Mouse (Mus musculus): ENCODE measurements around the gene Eif5a. TPM values are rescaled to one million over a fixed set of nuclear protein-coding genes. Genes with fewer than 3 reads are reported as not detected.

The Eif5a gene
- polyA plus RNA-seq, 1 experiment from 2014 or later = 914 TPM

GRCm38 (mm10) chr11:69948066-69948762 lies 26.5 kb upstream of the Eif5a start, which contains the start of gene Slc2a4:
Slc2a4 (minus strand) TSS chr11:69948188.
- ATAC-seq = peak; percentile 91
- peak; percentile 97 for DNase-seq
- TF ChIP-seq CTCF (IDR thresholded peaks at IDR 0.05; ENCODE audit: low read depth) (no peak), EP300 (IDR thresholded peaks at IDR 0.05; ENCODE audit: low read depth) (no peak)
- H3K36me3 ChIP-seq (replicated peaks; ENCODE audit: insufficient read depth, low read length) = peaks cover 10% of the 10 kb centered on the region
- peaks cover 21% of the 10 kb centered on the region for H3K4me1 ChIP-seq (ENCODE audit: insufficient read depth)
- no peaks in the 10 kb centered on the region for H3K9me3 ChIP-seq (ENCODE audit: low read length)
- H3K9ac ChIP-seq (replicated peaks) = peak within 1 kb of the TSS; percentile 78
- peak within 1 kb of the TSS; percentile 73 for H3K4me3 ChIP-seq (ENCODE audit: low read depth, low read length)
- H3K4me2 ChIP-seq (ENCODE audit: low read depth, low read length) = peak within 1 kb of the TSS; percentile 93
- H3K27me3 ChIP-seq (ENCODE audit: insufficient read depth, low read length) = peaks cover 30% of the 10 kb centered on the region; the same call in 1 of the 2 replicates
- H3K27ac ChIP-seq (ENCODE audit: low read depth) = peak within 1 kb of the TSS; percentile 85
- whole genome bisulfite sequencing (ENCODE audit: insufficient replicate concordance) = 1% methylated on average over 34 of the region's 34 CpGs

- H3K4me3 ChIP-seq (ENCODE audit: low read depth, low read length) = peak overlapping the region; percentile 73
- H3K36me3 ChIP-seq (replicated peaks; ENCODE audit: insufficient read depth, low read length) = peaks cover 10% of the 10 kb centered on the region
- peak overlapping the region; percentile 85 for H3K27ac ChIP-seq (ENCODE audit: low read depth)
- WGBS (ENCODE audit: insufficient replicate concordance) = 16% methylated on average over 29 of the region's 29 CpGs
- peaks cover 30% of the 10 kb centered on the region; the same call in 1 of the 2 replicates for H3K27me3 ChIP-seq (ENCODE audit: insufficient read depth, low read length)
- peaks cover 20% of the 10 kb centered on the region for H3K4me1 ChIP-seq (ENCODE audit: insufficient read depth)
- no peak for ATAC-seq
- H3K9me3 ChIP-seq (ENCODE audit: low read length) = no peaks in the 10 kb centered on the region
- peak overlapping the region; percentile 93 for H3K4me2 ChIP-seq (ENCODE audit: low read depth, low read length)
- peak; percentile 57 for DNase-seq
- no peak for TF ChIP-seq EP300 (IDR thresholded peaks at IDR 0.05; ENCODE audit: low read depth)
- TF ChIP-seq CTCF (IDR thresholded peaks at IDR 0.05; ENCODE audit: low read depth) = no peak
- peak overlapping the region; percentile 78 for H3K9ac ChIP-seq (replicated peaks)
These were observed 25.7 kb upstream of the Eif5a start for GRCm38 (mm10) chr11:69947337-69948065.

GRCm38 (mm10) chr11:69945997-69946891 lies 24.5 kb upstream of the Eif5a start:
- Histone ChIP-seq H3K9me3 (ENCODE audit: low read length) (no peaks in the 10 kb centered on the region), H3K27ac (ENCODE audit: low read depth) (peak overlapping the region; percentile 85), H3K4me3 (ENCODE audit: low read depth, low read length) (peak overlapping the region; percentile 73), H3K27me3 (ENCODE audit: insufficient read depth, low read length) (peaks cover 22% of the 10 kb centered on the region; the same call in 1 of the 2 replicates), H3K36me3 (replicated peaks; ENCODE audit: insufficient read depth, low read length) (peaks cover 10% of the 10 kb centered on the region), H3K4me1 (ENCODE audit: insufficient read depth) (peaks cover 20% of the 10 kb centered on the region), H3K9ac (replicated peaks) (peak overlapping the region; percentile 78), H3K4me2 (ENCODE audit: low read depth, low read length) (peak overlapping the region; percentile 93)
- ATAC-seq (peak; percentile 71), DNase-seq (peak; percentile 71)
- peak; percentile 85 for TF ChIP-seq EP300 (IDR thresholded peaks at IDR 0.05; ENCODE audit: low read depth)
- TF ChIP-seq CTCF (IDR thresholded peaks at IDR 0.05; ENCODE audit: low read depth) = no peak
- 82% methylated on average over 18 of the region's 18 CpGs for WGBS (ENCODE audit: insufficient replicate concordance)

GRCm38 (mm10) chr11:69945216-69945615 lies 23.5 kb upstream of the Eif5a start:
- 82% methylated on average over 13 of the region's 13 CpGs for WGBS (ENCODE audit: insufficient replicate concordance)
- H3K4me2 ChIP-seq (ENCODE audit: low read depth, low read length) = peak overlapping the region; percentile 93
- H3K27ac ChIP-seq (ENCODE audit: low read depth) = peak overlapping the region; percentile 85; the same call in 1 of the 2 replicates
- H3K9ac ChIP-seq (replicated peaks) = no peak overlapping the region; the same call in 1 of the 2 replicates
- peaks cover 20% of the 10 kb centered on the region; the same call in 1 of the 2 replicates for H3K27me3 ChIP-seq (ENCODE audit: insufficient read depth, low read length)
- DNase-seq (no peak), ATAC-seq (no peak)
- H3K9me3 ChIP-seq (ENCODE audit: low read length) = no peaks in the 10 kb centered on the region
- H3K4me3 ChIP-seq (ENCODE audit: low read depth, low read length) = peak overlapping the region; percentile 73
- H3K36me3 ChIP-seq (replicated peaks; ENCODE audit: insufficient read depth, low read length) = peaks cover 10% of the 10 kb centered on the region
- peaks cover 20% of the 10 kb centered on the region for H3K4me1 ChIP-seq (ENCODE audit: insufficient read depth)
- TF ChIP-seq CTCF (IDR thresholded peaks at IDR 0.05; ENCODE audit: low read depth) (no peak), EP300 (IDR thresholded peaks at IDR 0.05; ENCODE audit: low read depth) (no peak)

GRCm38 (mm10) chr11:69940962-69941361 lies 19.2 kb upstream of the Eif5a start:
- peaks cover 10% of the 10 kb centered on the region for H3K4me1 ChIP-seq (ENCODE audit: insufficient read depth)
- no peak overlapping the region for H3K4me2 ChIP-seq (ENCODE audit: low read depth, low read length)
- no peak overlapping the region for H3K27ac ChIP-seq (ENCODE audit: low read depth)
- TF ChIP-seq CTCF (IDR thresholded peaks at IDR 0.05; ENCODE audit: low read depth) (no peak), EP300 (IDR thresholded peaks at IDR 0.05; ENCODE audit: low read depth) (no peak)
- H3K4me3 ChIP-seq (ENCODE audit: low read depth, low read length) = no peak overlapping the region
- no peak for DNase-seq
- ATAC-seq = no peak
- peaks cover 10% of the 10 kb centered on the region for H3K36me3 ChIP-seq (replicated peaks; ENCODE audit: insufficient read depth, low read length)
- peaks cover 40% of the 10 kb centered on the region for H3K27me3 ChIP-seq (ENCODE audit: insufficient read depth, low read length)
- H3K9me3 ChIP-seq (ENCODE audit: low read length) = no peaks in the 10 kb centered on the region
- 83% methylated on average over 4 of the region's 4 CpGs for WGBS (ENCODE audit: insufficient replicate concordance)
- no peak overlapping the region for H3K9ac ChIP-seq (replicated peaks)
